Mouse (Mus musculus) C2C12 (cell line): ENCODE data around the gene Iars2.

Experiments
- CEBPB ChIP-seq: IDR thresholded peaks from one replicate; pipeline ENCODE4 v1.6.1; 2011; ENCODE audit warnings: low read depth, mild to moderate bottlenecking, control low read depth, moderate library complexity
- CTCF ChIP-seq: IDR thresholded peaks from one replicate; pipeline ENCODE4 v1.5.1; 2011; ENCODE audit not compliant: control insufficient read depth, insufficient read depth, insufficient read length
- FOSL1 ChIP-seq: IDR thresholded peaks from one replicate; pipeline ENCODE4 v1.8.0; 2011; ENCODE audit warnings: mild to moderate bottlenecking, low read length; ENCODE audit not compliant: poor library complexity, insufficient read depth, severe bottlenecking
- MAX ChIP-seq: IDR thresholded peaks from one replicate; pipeline ENCODE4 v1.6.1; 2011; ENCODE audit warnings: mild to moderate bottlenecking, control low read depth
- MYOG ChIP-seq: IDR thresholded peaks from one replicate; pipeline ENCODE4 v1.6.1; 2011; ENCODE audit not compliant: control insufficient read depth, insufficient read length; ENCODE audit errors: extremely low read depth

DNA sequence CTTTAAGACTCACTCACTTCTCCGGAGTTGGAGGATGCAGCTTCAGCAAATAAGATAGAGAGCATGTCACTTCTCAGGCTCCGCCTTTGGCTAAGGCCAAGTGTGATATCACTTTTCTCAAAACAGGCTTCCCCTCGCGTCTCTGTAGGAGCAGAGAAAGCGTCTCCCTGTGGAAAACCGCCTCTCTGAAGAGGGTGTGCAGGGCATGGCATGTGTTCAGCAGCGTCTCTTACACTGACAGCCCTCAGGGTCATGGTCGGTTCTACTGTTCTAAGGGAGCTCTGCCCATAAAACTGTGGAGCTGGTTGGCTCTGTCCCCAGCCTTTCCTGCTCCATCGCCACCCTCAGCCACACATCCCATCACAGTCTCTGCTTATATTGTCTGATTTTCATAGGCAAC lies 49.9 kb downstream of the Iars2 start:
- TF ChIP-seq CTCF = no peak
- TF ChIP-seq CEBPB = no peak
- no peak for TF ChIP-seq MAX
- TF ChIP-seq MYOG = no peak
- no peak for TF ChIP-seq FOSL1
